Mouse (Mus musculus) layer of hippocampus, adult 8-10 months (tissue): Measurements from ENCODE around the gene Gclc. TPM values are rescaled to one million over a fixed set of nuclear protein-coding genes. Genes with fewer than 3 reads are reported as not detected.

ENCODE experiments used
- DNase-seq, 2 experiments: peaks; one replicate each; pipeline ENCODE4 v3.0.0; 2022; ENCODE audit warnings: low spot score in 2 of 2
- total RNA-seq, 4 experiments: library from RNA; stranded (reverse); gene quantifications; 2 replicates each; pipeline ENCODE4 v1.2.4; 2022

The Gclc gene
- 10 to 100 TPM; 44.5 to 49.5 (median 47.1) TPM for total RNA-seq

GRCm38 (mm10) chr9:77753853-77754727, at the start of gene Gclc:
TSS of gene Gclc (plus strand) at chr9:77754535.
- peak; percentile 78 to 90 for DNase-seq

GRCm38 (mm10) chr9:77706515-77706914, 47.8 kb upstream of the Gclc start:
- DNase-seq = no peak

- DNase-seq = no peak
Measured at GRCm38 (mm10) chr9:77707433-77708139, 46.7 kb upstream of the Gclc start.

GRCm38 (mm10) chr9:77708950-77709349, 45.4 kb upstream of the Gclc start:
- no peak for DNase-seq

- no peak for DNase-seq
Measured at GRCm38 (mm10) chr9:77711021-77711569, 43.2 kb upstream of the Gclc start.

GRCm38 (mm10) chr9:77712816-77713215, 41.5 kb upstream of the Gclc start:
- DNase-seq = no peak

- DNase-seq = no peak
Measured at GRCm38 (mm10) chr9:77713301-77713700, 41.0 kb upstream of the Gclc start.

GRCm38 (mm10) chr9:77715262-77715661, 39.1 kb upstream of the Gclc start:
- DNase-seq = no peak

GRCm38 (mm10) chr9:77716009-77716408, 38.3 kb upstream of the Gclc start:
- DNase-seq = no peak

GRCm38 (mm10) chr9:77717831-77718435, 36.4 kb upstream of the Gclc start:
- DNase-seq = no peak

- DNase-seq = no peak
Measured at GRCm38 (mm10) chr9:77718816-77719411, 35.4 kb upstream of the Gclc start.

- no peak for DNase-seq
Measured at GRCm38 (mm10) chr9:77719675-77720074, 34.7 kb upstream of the Gclc start.

- DNase-seq = no peak
Measured at GRCm38 (mm10) chr9:77722381-77722780, 32.0 kb upstream of the Gclc start.

GRCm38 (mm10) chr9:77724216-77724615, 30.1 kb upstream of the Gclc start:
- DNase-seq = no peak

- no peak for DNase-seq
Measured at GRCm38 (mm10) chr9:77725448-77725847, 28.9 kb upstream of the Gclc start.

GRCm38 (mm10) chr9:77726018-77726684, 28.2 kb upstream of the Gclc start:
- no peak for DNase-seq

- DNase-seq = no peak
Measured at GRCm38 (mm10) chr9:77727012-77727411, 27.3 kb upstream of the Gclc start.

GRCm38 (mm10) chr9:77732067-77732466, 22.3 kb upstream of the Gclc start:
- no peak for DNase-seq

GRCm38 (mm10) chr9:77737298-77738041, 16.9 kb upstream of the Gclc start:
- DNase-seq = no peak

- DNase-seq = no peak
Measured at GRCm38 (mm10) chr9:77741452-77741851, 12.9 kb upstream of the Gclc start.
